Mouse (Mus musculus): ENCODE results near the gene Atraid.
A peak's percentile ranks its signal among the peaks of the same experiment; 100 is the strongest.

Atraid gene

DNA sequence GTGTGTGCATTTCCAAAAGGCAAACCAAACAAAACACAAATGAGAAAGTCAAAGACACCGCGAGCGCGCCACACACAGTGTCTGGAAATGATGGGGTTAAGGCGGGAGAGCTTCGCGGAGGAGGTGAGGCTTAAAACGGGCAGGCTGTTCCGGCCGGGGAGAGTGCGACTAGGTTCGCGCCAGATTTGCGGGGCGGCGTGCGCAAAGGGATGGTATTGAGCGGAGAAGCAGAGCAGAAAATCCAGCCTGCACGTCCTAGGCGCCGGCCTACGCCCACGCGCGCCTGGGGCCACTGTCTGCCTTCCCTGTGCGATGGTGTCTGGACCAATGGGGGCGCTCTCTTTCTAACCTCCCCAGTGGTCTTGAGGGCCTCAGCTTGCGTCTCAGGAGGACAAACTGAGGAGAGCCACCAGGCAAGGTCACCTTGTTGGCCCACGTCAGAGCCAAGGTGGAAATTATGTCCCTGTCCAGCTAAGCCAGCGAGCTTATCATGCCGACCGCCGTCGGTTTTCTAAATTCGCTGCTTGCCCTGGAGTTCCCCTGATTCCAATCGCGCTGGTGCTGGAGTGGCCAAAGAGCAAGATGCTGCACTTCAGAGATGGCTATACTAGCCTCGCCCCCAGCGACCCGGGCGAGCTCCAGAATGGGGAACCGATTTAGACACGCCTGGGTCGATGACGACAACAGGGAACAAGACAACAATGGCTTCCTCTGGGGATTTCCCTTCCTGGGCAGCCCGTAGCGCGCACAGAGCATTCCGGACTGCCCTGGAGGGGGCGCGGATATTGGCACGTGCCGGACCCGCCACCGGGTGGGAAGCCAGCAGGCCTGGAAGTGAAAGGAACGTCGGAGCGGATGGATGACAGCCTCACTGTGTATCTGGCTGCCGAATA lies 46.9 kb downstream of the Atraid start:
- DNase-seq (ENCODE audit: low spot score in 2 of 2), result peak in 1 of 2 experiments; percentile 66

DNA sequence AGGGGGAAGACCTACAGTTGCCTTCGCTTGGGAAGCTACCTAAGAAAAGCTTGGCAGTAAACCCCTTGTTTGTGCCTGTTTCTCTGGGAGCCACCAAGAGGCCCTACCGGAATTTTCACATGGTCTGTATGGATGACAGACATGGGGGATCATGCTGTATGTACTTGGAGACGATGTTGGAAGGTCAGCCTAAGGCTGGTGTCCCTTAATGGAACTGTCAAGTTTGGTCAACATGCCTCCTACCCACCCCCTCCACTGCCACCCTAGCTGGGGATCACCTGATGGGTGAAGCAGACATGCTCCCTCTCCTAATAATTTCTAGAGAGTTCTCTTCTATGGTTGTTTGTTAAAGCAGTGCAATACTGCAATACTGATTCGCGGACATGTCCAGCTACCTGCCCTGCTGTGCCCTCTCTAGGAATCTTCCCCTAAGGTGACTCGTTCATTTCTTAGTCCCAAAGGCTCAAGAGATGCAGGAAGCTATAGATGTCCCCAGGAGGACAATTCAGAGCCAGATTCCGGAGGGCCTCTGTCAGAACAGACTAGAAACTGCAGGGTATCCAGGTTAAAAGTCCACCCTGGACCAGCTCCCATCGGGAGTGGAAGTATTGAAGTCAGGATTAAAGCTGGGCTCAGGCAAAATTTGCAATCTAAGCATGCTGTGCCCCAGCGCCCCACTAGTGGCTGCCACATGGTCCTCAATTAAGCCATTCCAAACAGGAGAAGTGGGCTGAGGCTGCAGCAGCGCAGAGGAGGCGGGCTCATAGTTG lies 47.8 kb downstream of the Atraid start:
- DNase-seq (ENCODE audit: low spot score in 2 of 2), result no peak
